Mouse (Mus musculus): ENCODE measurements around the gene Mrpl20. TPM values are rescaled to one million over a fixed set of nuclear protein-coding genes. Genes with fewer than 3 reads are reported as not detected.
"Not testable (repeated sequence)": the region's sequence is repeated elsewhere in the genome, so short reads cannot be mapped to it uniquely, and the experiment has no call there.

Mrpl20 gene
- polyA plus RNA-seq, 1 experiment from 2014 or later: 152 TPM

- Histone ChIP-seq H3K9ac (ENCODE audit: low read depth, low read length) (no peak overlapping the region), H3K4me2 (no peak overlapping the region), H3K4me3 (ENCODE audit: low read depth, low read length) (no peak overlapping the region), H3K27me3 (ENCODE audit: control insufficient read depth, insufficient read depth, low read length) (no peaks in the 10 kb centered on the region), H3K36me3 (ENCODE audit: control insufficient read depth, insufficient read depth, low read length) (no peaks in the 10 kb centered on the region), H3K27ac (ENCODE audit: low read depth, low read length) (no peak overlapping the region), H3K4me1 (ENCODE audit: control insufficient read depth, insufficient read depth, low read length) (peaks cover 10% of the 10 kb centered on the region; the same call in 1 of the 2 replicates), H3K9me3 (replicated peaks; ENCODE audit: control insufficient read depth, low read length) (no peaks in the 10 kb centered on the region)
- 61% methylated on average over 3 of the region's 3 CpGs for WGBS (ENCODE audit: insufficient replicate concordance)
- ATAC-seq (replicated peaks; ENCODE audit: insufficient number of reproducible peaks, low FRiP score, low TSS enrichment): no peak
Observed at GRCm38 (mm10) chr4:155788300-155788699, 14.4 kb upstream of the Mrpl20 start.

GRCm38 (mm10) chr4:155788833-155789232 is 13.8 kb upstream of the Mrpl20 start:
- not testable (repeated sequence) for H3K4me1 ChIP-seq (ENCODE audit: control insufficient read depth, insufficient read depth, low read length); H3K4me3 ChIP-seq (ENCODE audit: low read depth, low read length); H3K4me2 ChIP-seq; ATAC-seq (replicated peaks; ENCODE audit: insufficient number of reproducible peaks, low FRiP score, low TSS enrichment); H3K27me3 ChIP-seq (ENCODE audit: control insufficient read depth, insufficient read depth, low read length); H3K9me3 ChIP-seq (replicated peaks; ENCODE audit: control insufficient read depth, low read length); H3K9ac ChIP-seq (ENCODE audit: low read depth, low read length); H3K36me3 ChIP-seq (ENCODE audit: control insufficient read depth, insufficient read depth, low read length); H3K27ac ChIP-seq (ENCODE audit: low read depth, low read length)
- 70% methylated on average over 4 of the region's 4 CpGs for WGBS (ENCODE audit: insufficient replicate concordance)

- no peak for ATAC-seq (replicated peaks; ENCODE audit: insufficient number of reproducible peaks, low FRiP score, low TSS enrichment)
- Histone ChIP-seq H3K9me3 (replicated peaks; ENCODE audit: control insufficient read depth, low read length) (no peaks in the 10 kb centered on the region), H3K27ac (ENCODE audit: low read depth, low read length) (no peak within 1 kb of the TSS), H3K4me3 (ENCODE audit: low read depth, low read length) (no peak within 1 kb of the TSS), H3K4me1 (ENCODE audit: control insufficient read depth, insufficient read depth, low read length) (peaks cover 8% of the 10 kb centered on the region; the same call in 1 of the 2 replicates), H3K27me3 (ENCODE audit: control insufficient read depth, insufficient read depth, low read length) (no peaks in the 10 kb centered on the region), H3K9ac (ENCODE audit: low read depth, low read length) (no peak within 1 kb of the TSS), H3K36me3 (ENCODE audit: control insufficient read depth, insufficient read depth, low read length) (no peaks in the 10 kb centered on the region), H3K4me2 (no peak within 1 kb of the TSS)
- 78% methylated on average over 3 of the region's 3 CpGs for WGBS (ENCODE audit: insufficient replicate concordance)
Observed at GRCm38 (mm10) chr4:155790021-155790489, 12.6 kb upstream of the Mrpl20 start, which contains the start of gene Ankrd65. Gene Ankrd65, plus strand, starts transcription at chr4:155790439.

GRCm38 (mm10) chr4:155790650-155791161 is 12.0 kb upstream of the Mrpl20 start:
- H3K4me3 ChIP-seq (ENCODE audit: low read depth, low read length): no peak overlapping the region
- no peaks in the 10 kb centered on the region for H3K9me3 ChIP-seq (replicated peaks; ENCODE audit: control insufficient read depth, low read length)
- 58% methylated on average over 3 of the region's 3 CpGs for WGBS (ENCODE audit: insufficient replicate concordance)
- no peak for ATAC-seq (replicated peaks; ENCODE audit: insufficient number of reproducible peaks, low FRiP score, low TSS enrichment)
- no peak overlapping the region for H3K27ac ChIP-seq (ENCODE audit: low read depth, low read length)
- peaks cover 5% of the 10 kb centered on the region; the same call in 1 of the 2 replicates for H3K4me1 ChIP-seq (ENCODE audit: control insufficient read depth, insufficient read depth, low read length)
- no peak overlapping the region for H3K9ac ChIP-seq (ENCODE audit: low read depth, low read length)
- no peak overlapping the region for H3K4me2 ChIP-seq
- no peaks in the 10 kb centered on the region for H3K36me3 ChIP-seq (ENCODE audit: control insufficient read depth, insufficient read depth, low read length)
- H3K27me3 ChIP-seq (ENCODE audit: control insufficient read depth, insufficient read depth, low read length): no peaks in the 10 kb centered on the region

GRCm38 (mm10) chr4:155791240-155791933 is 11.3 kb upstream of the Mrpl20 start:
- H3K36me3 ChIP-seq (ENCODE audit: control insufficient read depth, insufficient read depth, low read length): no peaks in the 10 kb centered on the region
- WGBS (ENCODE audit: insufficient replicate concordance): 63% methylated on average over 24 of the region's 24 CpGs
- peaks cover 3% of the 10 kb centered on the region; the same call in 1 of the 2 replicates for H3K4me1 ChIP-seq (ENCODE audit: control insufficient read depth, insufficient read depth, low read length)
- H3K9ac ChIP-seq (ENCODE audit: low read depth, low read length): no peak overlapping the region
- H3K9me3 ChIP-seq (replicated peaks; ENCODE audit: control insufficient read depth, low read length): no peaks in the 10 kb centered on the region
- no peak for ATAC-seq (replicated peaks; ENCODE audit: insufficient number of reproducible peaks, low FRiP score, low TSS enrichment)
- no peak overlapping the region for H3K27ac ChIP-seq (ENCODE audit: low read depth, low read length)
- no peaks in the 10 kb centered on the region for H3K27me3 ChIP-seq (ENCODE audit: control insufficient read depth, insufficient read depth, low read length)
- H3K4me3 ChIP-seq (ENCODE audit: low read depth, low read length): no peak overlapping the region
- H3K4me2 ChIP-seq: no peak overlapping the region

- H3K9ac ChIP-seq (ENCODE audit: low read depth, low read length): no peak overlapping the region
- peaks cover 3% of the 10 kb centered on the region; the same call in 1 of the 2 replicates for H3K4me1 ChIP-seq (ENCODE audit: control insufficient read depth, insufficient read depth, low read length)
- no peak overlapping the region for H3K27ac ChIP-seq (ENCODE audit: low read depth, low read length)
- no peak overlapping the region for H3K4me3 ChIP-seq (ENCODE audit: low read depth, low read length)
- no peaks in the 10 kb centered on the region for H3K9me3 ChIP-seq (replicated peaks; ENCODE audit: control insufficient read depth, low read length)
- ATAC-seq (replicated peaks; ENCODE audit: insufficient number of reproducible peaks, low FRiP score, low TSS enrichment): no peak
- no peaks in the 10 kb centered on the region for H3K36me3 ChIP-seq (ENCODE audit: control insufficient read depth, insufficient read depth, low read length)
- H3K4me2 ChIP-seq: no peak overlapping the region
- 54% methylated on average over 2 of the region's 2 CpGs for WGBS (ENCODE audit: insufficient replicate concordance)
- no peaks in the 10 kb centered on the region for H3K27me3 ChIP-seq (ENCODE audit: control insufficient read depth, insufficient read depth, low read length)
Observed at GRCm38 (mm10) chr4:155793730-155794129, 8.9 kb upstream of the Mrpl20 start.

- 100% methylated on average over 1 of the region's 1 CpGs for WGBS (ENCODE audit: insufficient replicate concordance)
Observed at GRCm38 (mm10) chr4:155802075-155802474, 603 bp upstream of the Mrpl20 start.

GRCm38 (mm10) chr4:155803340-155804041 is 813 bp downstream of the Mrpl20 start:
- peak overlapping the region; percentile 81 for H3K4me2 ChIP-seq
- H3K4me3 ChIP-seq (ENCODE audit: low read depth, low read length): peak overlapping the region; percentile 96
- peak overlapping the region; percentile 94 for H3K9ac ChIP-seq (ENCODE audit: low read depth, low read length)
- peak; percentile 97 for ATAC-seq (replicated peaks; ENCODE audit: insufficient number of reproducible peaks, low FRiP score, low TSS enrichment)
- H3K9me3 ChIP-seq (replicated peaks; ENCODE audit: control insufficient read depth, low read length): no peaks in the 10 kb centered on the region
- peak overlapping the region; percentile 46; the same call in 1 of the 2 replicates for H3K27ac ChIP-seq (ENCODE audit: low read depth, low read length)
- H3K27me3 ChIP-seq (ENCODE audit: control insufficient read depth, insufficient read depth, low read length): no peaks in the 10 kb centered on the region; the same call in 1 of the 2 replicates
- peaks cover 7% of the 10 kb centered on the region for H3K36me3 ChIP-seq (ENCODE audit: control insufficient read depth, insufficient read depth, low read length)
- WGBS (ENCODE audit: insufficient replicate concordance): under 1% methylated on average over 58 of the region's 58 CpGs
- peaks cover 9% of the 10 kb centered on the region for H3K4me1 ChIP-seq (ENCODE audit: control insufficient read depth, insufficient read depth, low read length)

More at GRCm38 (mm10) chr4:155802075-155802474, 603 bp upstream of the Mrpl20 start:
- no peak overlapping the region for H3K4me3 ChIP-seq (ENCODE audit: low read depth, low read length)
- ATAC-seq (replicated peaks; ENCODE audit: insufficient number of reproducible peaks, low FRiP score, low TSS enrichment): no peak
- peaks cover 9% of the 10 kb centered on the region for H3K4me1 ChIP-seq (ENCODE audit: control insufficient read depth, insufficient read depth, low read length)
- H3K4me2 ChIP-seq: no peak overlapping the region
- no peaks in the 10 kb centered on the region; the same call in 1 of the 2 replicates for H3K36me3 ChIP-seq (ENCODE audit: control insufficient read depth, insufficient read depth, low read length)
- H3K9me3 ChIP-seq (replicated peaks; ENCODE audit: control insufficient read depth, low read length): no peaks in the 10 kb centered on the region
- no peak overlapping the region for H3K9ac ChIP-seq (ENCODE audit: low read depth, low read length)
- no peaks in the 10 kb centered on the region; the same call in 1 of the 2 replicates for H3K27me3 ChIP-seq (ENCODE audit: control insufficient read depth, insufficient read depth, low read length)
- no peak overlapping the region for H3K27ac ChIP-seq (ENCODE audit: low read depth, low read length)

All from heart, embryonic 11.5 days (tissue).